Mouse (Mus musculus) liver, embryonic 12.5 days (tissue): Measurements from ENCODE around the gene Depdc1b. TPM values are rescaled to one million over a fixed set of nuclear protein-coding genes. Genes with fewer than 3 reads are reported as not detected.

Experiments
- ATAC-seq: fragments of 200-750 bp; cut with Nextera tagmentation; 2 replicates; pipeline ENCODE4 v1.8.0; 2017; ENCODE audit warnings: moderate number of reproducible peaks, mild to moderate bottlenecking, moderate library complexity
- H3K27ac ChIP-seq: fragments of 300-500 bp; sonication (generic); 2 replicates; pipeline ENCODE4 v1.5.1; 2016; ENCODE audit warnings: mild to moderate bottlenecking
- H3K27me3 ChIP-seq: fragments of 300-500 bp; sonication (generic); replicated peaks from 2 replicates; pipeline ENCODE4 v1.6.1; 2016; ENCODE audit warnings: mild to moderate bottlenecking, moderate library complexity
- H3K36me3 ChIP-seq: fragments of 300-500 bp; sonication (generic); 2 replicates; pipeline ENCODE4 v1.6.1; 2016; ENCODE audit warnings: mild to moderate bottlenecking, moderate library complexity
- H3K4me1 ChIP-seq: fragments of 300-500 bp; sonication (generic); 2 replicates; pipeline ENCODE4 v1.6.1; 2016
- H3K4me2 ChIP-seq: fragments of 300-500 bp; sonication (generic); 2 replicates; pipeline ENCODE4 v1.6.1; 2016; ENCODE audit warnings: mild to moderate bottlenecking, moderate library complexity
- H3K4me3 ChIP-seq: fragments of 300-500 bp; sonication (generic); 2 replicates; pipeline ENCODE4 v1.5.1; 2016; ENCODE audit warnings: mild to moderate bottlenecking, moderate library complexity
- H3K9ac ChIP-seq: fragments of 300-500 bp; sonication (generic); 2 replicates; pipeline ENCODE4 v1.6.1; 2016; ENCODE audit warnings: mild to moderate bottlenecking, moderate library complexity
- H3K9me3 ChIP-seq: fragments of 300-500 bp; sonication (generic); replicated peaks from 2 replicates; pipeline ENCODE4 v1.6.1; 2016; ENCODE audit warnings: mild to moderate bottlenecking, moderate library complexity
- WGBS: fragments of 180-500 bp; shearing (Covaris S2); methylation state at CpG from one replicate; pipeline ENCODE4 v1.1.7; 2016; ENCODE audit not compliant: insufficient replicate concordance; 5-methylcytosine and 5-hydroxymethylcytosine counted together
- polyA plus RNA-seq: library from polyadenylated mRNA; unstranded; fragments of >200 nt; fragmentation: Nextera tagmentation; extraction: Ambion mirVana; gene quantifications from 2 replicates; pipeline ENCODE4 v1.2.1, GENCODE M21; 2016

Depdc1b gene
- polyA plus RNA-seq, 1 experiment from 2014 or later, result 13.4 TPM

- ATAC-seq, result peak; percentile 94
- Histone ChIP-seq H3K4me2 (peak overlapping the region; percentile 19; the same call in 1 of the 2 replicates), H3K27ac (no peak overlapping the region), H3K4me1 (peaks cover 29% of the 10 kb centered on the region), H3K9me3 (no peaks in the 10 kb centered on the region), H3K27me3 (no peaks in the 10 kb centered on the region), H3K4me3 (no peak overlapping the region), H3K36me3 (no peaks in the 10 kb centered on the region), H3K9ac (no peak overlapping the region)
- 6% methylated on average over 1 of the region's 1 CpGs for WGBS
Measured at GRCm38 (mm10) chr13:108418741-108419507, 102.8 kb downstream of the Depdc1b start.

- no peak overlapping the region for H3K9ac ChIP-seq
- 79% methylated on average over 5 of the region's 5 CpGs for WGBS
- no peaks in the 10 kb centered on the region for H3K36me3 ChIP-seq
- no peak overlapping the region for H3K27ac ChIP-seq
- H3K9me3 ChIP-seq, result no peaks in the 10 kb centered on the region
- H3K4me3 ChIP-seq, result no peak overlapping the region
- no peaks in the 10 kb centered on the region for H3K4me1 ChIP-seq
- no peaks in the 10 kb centered on the region for H3K27me3 ChIP-seq
- ATAC-seq, result no peak
- H3K4me2 ChIP-seq, result no peak overlapping the region
Measured at GRCm38 (mm10) chr13:108426322-108426721, 110.2 kb downstream of the Depdc1b start.

GRCm38 (mm10) chr13:108428809-108429208 is 112.7 kb downstream of the Depdc1b start:
- Histone ChIP-seq H3K9me3 (no peaks in the 10 kb centered on the region), H3K4me2 (no peak overlapping the region), H3K9ac (no peak overlapping the region), H3K27ac (no peak overlapping the region), H3K4me1 (no peaks in the 10 kb centered on the region), H3K4me3 (no peak overlapping the region), H3K36me3 (no peaks in the 10 kb centered on the region), H3K27me3 (no peaks in the 10 kb centered on the region)
- 75% methylated on average over 6 of the region's 6 CpGs for WGBS
- no peak for ATAC-seq

GRCm38 (mm10) chr13:108429623-108430022 is 113.5 kb downstream of the Depdc1b start:
- Histone ChIP-seq H3K27me3 (no peaks in the 10 kb centered on the region), H3K4me2 (no peak overlapping the region), H3K9me3 (no peaks in the 10 kb centered on the region), H3K4me1 (no peaks in the 10 kb centered on the region), H3K27ac (no peak overlapping the region), H3K4me3 (no peak overlapping the region), H3K9ac (no peak overlapping the region), H3K36me3 (no peaks in the 10 kb centered on the region)
- 70% methylated on average over 2 of the region's 2 CpGs for WGBS
- ATAC-seq, result no peak

- Histone ChIP-seq H3K27ac (no peak overlapping the region), H3K4me1 (no peaks in the 10 kb centered on the region), H3K36me3 (no peaks in the 10 kb centered on the region), H3K4me3 (no peak overlapping the region), H3K9me3 (no peaks in the 10 kb centered on the region), H3K9ac (no peak overlapping the region), H3K27me3 (no peaks in the 10 kb centered on the region), H3K4me2 (no peak overlapping the region)
- 79% methylated on average over 3 of the region's 3 CpGs for WGBS
- no peak for ATAC-seq
Measured at GRCm38 (mm10) chr13:108431776-108432175, 115.6 kb downstream of the Depdc1b start.

DNA sequence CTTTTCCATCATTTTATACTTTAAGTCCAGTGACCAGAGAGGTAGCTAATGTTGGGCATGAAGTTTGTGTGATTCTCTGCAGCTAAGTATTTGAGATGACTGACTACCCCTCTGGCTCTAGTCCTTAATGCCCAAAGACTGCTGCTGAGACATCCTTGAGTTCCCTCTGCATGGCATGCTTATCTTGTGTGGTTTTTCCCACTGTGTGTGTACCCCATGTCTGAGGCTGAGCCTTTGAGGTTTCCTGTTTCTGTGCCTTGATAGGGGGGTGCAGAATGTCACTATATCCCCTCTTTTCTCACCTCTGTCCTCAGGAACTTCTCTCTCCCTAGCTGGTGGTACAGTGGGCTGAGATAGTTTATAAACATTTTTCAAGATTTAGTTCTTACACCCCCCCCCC is 119.6 kb downstream of the Depdc1b start:
- Histone ChIP-seq H3K27ac (no peak overlapping the region), H3K4me1 (no peaks in the 10 kb centered on the region), H3K4me2 (no peak overlapping the region), H3K9me3 (no peaks in the 10 kb centered on the region), H3K9ac (no peak overlapping the region), H3K36me3 (no peaks in the 10 kb centered on the region), H3K4me3 (no peak overlapping the region), H3K27me3 (no peaks in the 10 kb centered on the region)
- no peak for ATAC-seq

DNA sequence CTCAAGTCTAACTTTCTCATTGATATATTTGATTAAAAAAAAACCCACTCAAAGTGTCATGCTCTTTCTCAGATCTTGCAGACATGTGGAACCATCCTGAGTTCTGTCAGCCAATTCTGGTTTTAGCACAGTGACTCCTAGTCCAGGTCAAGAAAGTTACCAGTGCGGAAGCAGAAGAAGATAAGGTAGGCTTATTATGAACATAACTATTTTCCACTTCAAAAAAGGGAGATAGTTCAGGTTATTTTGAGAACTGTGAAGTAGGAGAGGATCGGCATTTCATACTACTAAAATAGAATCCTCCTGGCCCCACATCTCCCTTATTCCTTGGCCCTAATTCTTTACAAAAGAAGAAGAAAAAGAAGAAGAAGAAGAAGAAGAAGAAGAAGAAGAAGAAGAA is 121.3 kb downstream of the Depdc1b start:
- Histone ChIP-seq H3K9ac (no peak overlapping the region), H3K4me2 (no peak overlapping the region), H3K27me3 (no peaks in the 10 kb centered on the region), H3K36me3 (no peaks in the 10 kb centered on the region), H3K4me1 (no peaks in the 10 kb centered on the region), H3K9me3 (no peaks in the 10 kb centered on the region), H3K4me3 (no peak overlapping the region), H3K27ac (no peak overlapping the region)
- ATAC-seq, result no peak
- WGBS, result 69% methylated on average over 2 of the region's 2 CpGs

- Histone ChIP-seq H3K9me3 (no peaks in the 10 kb centered on the region), H3K4me2 (no peak overlapping the region), H3K4me3 (no peak overlapping the region), H3K27ac (no peak overlapping the region), H3K36me3 (no peaks in the 10 kb centered on the region), H3K27me3 (no peaks in the 10 kb centered on the region), H3K9ac (no peak overlapping the region), H3K4me1 (no peaks in the 10 kb centered on the region)
- 69% methylated on average over 1 of the region's 1 CpGs for WGBS
- no peak for ATAC-seq
Measured at GRCm38 (mm10) chr13:108439012-108439411, 122.9 kb downstream of the Depdc1b start.

GRCm38 (mm10) chr13:108448348-108448931 is 132.3 kb downstream of the Depdc1b start:
- Histone ChIP-seq H3K27me3 (no peaks in the 10 kb centered on the region), H3K27ac (no peak overlapping the region), H3K9ac (no peak overlapping the region), H3K9me3 (no peaks in the 10 kb centered on the region), H3K4me2 (no peak overlapping the region), H3K36me3 (no peaks in the 10 kb centered on the region), H3K4me3 (no peak overlapping the region), H3K4me1 (peaks cover 18% of the 10 kb centered on the region)
- no peak for ATAC-seq
- WGBS, result 60% methylated on average over 11 of the region's 11 CpGs

DNA sequence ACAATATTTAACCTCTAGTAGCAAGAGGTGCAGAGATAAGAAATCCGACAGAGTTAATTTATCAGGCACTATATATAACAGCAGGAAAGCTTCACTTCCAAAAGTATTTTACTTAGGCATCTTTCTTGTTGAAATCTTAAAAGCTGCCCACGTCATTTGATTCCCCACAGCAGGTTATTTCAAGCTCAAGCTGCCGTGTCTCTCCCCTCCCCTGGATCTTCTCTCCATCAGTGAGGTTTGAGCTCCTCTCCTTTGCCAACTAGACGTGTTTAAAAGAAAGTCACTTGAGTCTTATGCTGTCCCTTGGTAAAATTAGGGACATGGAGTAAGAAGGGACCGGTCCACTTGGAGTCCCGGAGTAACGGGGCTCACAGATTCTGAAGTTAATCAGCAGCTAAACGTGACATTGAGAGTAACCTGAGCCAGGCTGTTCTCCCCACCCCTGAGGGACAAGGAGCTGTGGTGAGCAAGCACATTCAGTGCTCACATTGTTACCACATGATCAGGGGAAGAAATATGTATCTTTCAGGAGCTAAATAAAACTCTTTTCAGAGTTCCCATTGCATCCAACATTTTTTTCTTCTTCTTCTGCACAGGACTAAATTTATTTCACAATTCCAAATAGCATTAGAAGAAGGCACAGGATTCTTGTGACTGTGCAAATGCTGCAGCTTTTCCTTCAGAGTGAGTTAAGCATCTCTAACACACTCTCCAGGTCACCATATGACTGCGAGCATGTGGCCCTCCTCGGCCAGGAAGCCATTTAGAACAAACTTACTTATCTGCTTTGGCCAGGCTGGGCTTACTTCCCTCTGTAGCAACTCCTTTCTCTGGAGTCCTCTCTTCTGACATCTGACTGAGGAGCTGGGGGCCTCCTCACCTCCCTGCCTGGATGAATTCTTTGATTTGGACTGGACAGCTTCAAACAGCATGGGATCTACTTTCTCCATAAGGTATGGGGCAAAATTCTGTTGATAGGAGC is 133.3 kb downstream of the Depdc1b start, which contains the start of gene Pde4d:
Pde4d (plus strand) TSS at position 833 of the 982 bp plus-strand sequence.
- Histone ChIP-seq H3K27ac (no peak within 1 kb of the TSS), H3K4me3 (no peak within 1 kb of the TSS), H3K9me3 (no peaks in the 10 kb centered on the region), H3K4me1 (peaks cover 18% of the 10 kb centered on the region), H3K9ac (no peak within 1 kb of the TSS), H3K36me3 (no peaks in the 10 kb centered on the region), H3K4me2 (peak within 1 kb of the TSS; percentile 26), H3K27me3 (no peaks in the 10 kb centered on the region)
- WGBS, result 7% methylated on average over 10 of the region's 10 CpGs
- ATAC-seq, result peak; percentile 83

- no peak for ATAC-seq
- Histone ChIP-seq H3K4me2 (no peak overlapping the region), H3K4me1 (peaks cover 18% of the 10 kb centered on the region), H3K27me3 (no peaks in the 10 kb centered on the region), H3K27ac (no peak overlapping the region), H3K9me3 (no peaks in the 10 kb centered on the region), H3K4me3 (no peak overlapping the region), H3K9ac (no peak overlapping the region), H3K36me3 (no peaks in the 10 kb centered on the region)
- WGBS, result 56% methylated on average over 2 of the region's 2 CpGs
Measured at GRCm38 (mm10) chr13:108451122-108451521, 135.0 kb downstream of the Depdc1b start.
